Mouse (Mus musculus) layer of hippocampus, postnatal 36 days (tissue): ENCODE measurements around the gene Slc12a6. TPM values are rescaled to one million over a fixed set of nuclear protein-coding genes. Genes with fewer than 3 reads are reported as not detected.
"Not testable (repeated sequence)": the region's sequence is repeated elsewhere in the genome, so short reads cannot be mapped to it uniquely, and the experiment has no call there.

Source experiments
- DNase-seq, 2 experiments: peaks; one replicate each; pipeline ENCODE4 v3.0.0; 2022
- total RNA-seq, 2 experiments: library from RNA; stranded (reverse); gene quantifications; 2 replicates each; pipeline ENCODE4 v1.2.3; 2021

Slc12a6 gene
- total RNA-seq, 2 experiments from 2014 or later = 107 to 114 TPM

GRCm38 (mm10) chr2:112262779-112263295 is 2.8 kb upstream of the Slc12a6 start:
- DNase-seq = no peak

GRCm38 (mm10) chr2:112264364-112264763 is 1.3 kb upstream of the Slc12a6 start:
- DNase-seq = no peak

GRCm38 (mm10) chr2:112266242-112266592 is 592 bp downstream of the Slc12a6 start, which contains the start of gene Gm21985:
Gm21985 (plus strand) TSS chr2:112266314.
- DNase-seq = peak; percentile 26 to 40

GRCm38 (mm10) chr2:112266780-112267179 is 1.2 kb downstream of the Slc12a6 start:
- no peak for DNase-seq

- DNase-seq = no peak
Observed at GRCm38 (mm10) chr2:112267547-112268269, 2.1 kb downstream of the Slc12a6 start.

GRCm38 (mm10) chr2:112270011-112270410 is 4.4 kb downstream of the Slc12a6 start:
- DNase-seq = no peak

- no peak for DNase-seq
Observed at GRCm38 (mm10) chr2:112272909-112273308, 7.3 kb downstream of the Slc12a6 start.

- DNase-seq = no peak
Observed at GRCm38 (mm10) chr2:112273474-112273873, 7.8 kb downstream of the Slc12a6 start.

- DNase-seq = no peak
Observed at GRCm38 (mm10) chr2:112276870-112277269, 11.2 kb downstream of the Slc12a6 start.

GRCm38 (mm10) chr2:112282846-112283245 is 17.2 kb downstream of the Slc12a6 start:
- no peak for DNase-seq

GRCm38 (mm10) chr2:112284363-112285030 is 18.9 kb downstream of the Slc12a6 start:
- no peak for DNase-seq

GRCm38 (mm10) chr2:112285031-112285390 is 19.4 kb downstream of the Slc12a6 start:
- DNase-seq = no peak

- not testable (repeated sequence) for DNase-seq
Observed at GRCm38 (mm10) chr2:112286062-112286461, 20.4 kb downstream of the Slc12a6 start.

- no peak for DNase-seq
Observed at GRCm38 (mm10) chr2:112287059-112287458, 21.4 kb downstream of the Slc12a6 start.

GRCm38 (mm10) chr2:112289507-112289906 is 23.9 kb downstream of the Slc12a6 start:
- no peak for DNase-seq

- DNase-seq = no peak
Observed at GRCm38 (mm10) chr2:112292823-112293222, 27.2 kb downstream of the Slc12a6 start.

- no peak for DNase-seq
Observed at GRCm38 (mm10) chr2:112296211-112296610, 30.6 kb downstream of the Slc12a6 start.

- DNase-seq = no peak
Observed at GRCm38 (mm10) chr2:112298221-112298620, 32.6 kb downstream of the Slc12a6 start.

GRCm38 (mm10) chr2:112308671-112309070 is 43.0 kb downstream of the Slc12a6 start:
- DNase-seq = no peak

- DNase-seq = no peak
Observed at GRCm38 (mm10) chr2:112309161-112309600, 43.6 kb downstream of the Slc12a6 start.

- DNase-seq = no peak
Observed at GRCm38 (mm10) chr2:112315638-112316037, 50.0 kb downstream of the Slc12a6 start.

- DNase-seq = no peak
Observed at GRCm38 (mm10) chr2:112318227-112318626, 52.6 kb downstream of the Slc12a6 start.

- no peak for DNase-seq
Observed at GRCm38 (mm10) chr2:112318905-112319304, 53.3 kb downstream of the Slc12a6 start.
